Mouse (Mus musculus) layer of hippocampus, adult 2 months (tissue): Measurements from ENCODE around the gene Tuba1c. TPM values are rescaled to one million over a fixed set of nuclear protein-coding genes. Genes with fewer than 3 reads are reported as not detected.
"Not testable (repeated sequence)": the region's sequence is repeated elsewhere in the genome, so short reads cannot be mapped to it uniquely, and the experiment has no call there.

Experiments used
- DNase-seq, 2 experiments: peaks; one replicate each; pipeline ENCODE4 v3.0.0; 2022; ENCODE audit warnings: low spot score in 2 of 2
- H3K27ac ChIP-seq: fragments of 200-600 bp; 2 replicates; pipeline ENCODE4 v1.8.1; 2022
- H3K4me3 ChIP-seq: fragments of 200-600 bp; 2 replicates; pipeline ENCODE4 v1.8.1; 2022; ENCODE audit warnings: mild to moderate bottlenecking
- CTCF ChIP-seq: fragments of 200-600 bp; conservative IDR thresholded peaks from 2 replicates; pipeline ENCODE4 v1.8.1; 2022; ENCODE audit warnings: antibody characterized with exemption, mild to moderate bottlenecking, moderate library complexity
- total RNA-seq, 2 experiments: library from RNA; stranded (reverse); gene quantifications; 2 replicates each; pipeline ENCODE4 v1.2.3; 2021

The Tuba1c gene
- total RNA-seq, 2 experiments from 2014 or later, result 49.6 to 51.1 TPM

- no peak overlapping the region for H3K4me3 ChIP-seq
- no peak for TF ChIP-seq CTCF
- H3K27ac ChIP-seq, result no peak overlapping the region
- no peak for DNase-seq
Observed at GRCm38 (mm10) chr15:99038025-99038424, 8.3 kb downstream of the Tuba1c start.

GRCm38 (mm10) chr15:99038797-99039196, 9.1 kb downstream of the Tuba1c start:
- DNase-seq, result no peak
- Histone ChIP-seq H3K27ac (no peak overlapping the region), H3K4me3 (no peak overlapping the region)
- no peak for TF ChIP-seq CTCF

- DNase-seq, result no peak
- no peak for TF ChIP-seq CTCF
- Histone ChIP-seq H3K27ac (no peak overlapping the region), H3K4me3 (no peak overlapping the region)
Observed at GRCm38 (mm10) chr15:99039306-99039705, 9.6 kb downstream of the Tuba1c start.

- H3K27ac ChIP-seq, result no peak overlapping the region
- TF ChIP-seq CTCF, result peak; percentile 52
- DNase-seq, result no peak
- H3K4me3 ChIP-seq, result no peak overlapping the region
Observed at GRCm38 (mm10) chr15:99039996-99040919, 10.6 kb downstream of the Tuba1c start.

- no peak for DNase-seq
- no peak for TF ChIP-seq CTCF
- H3K4me3 ChIP-seq, result no peak overlapping the region
- H3K27ac ChIP-seq, result no peak overlapping the region
Observed at GRCm38 (mm10) chr15:99040920-99041856, 11.5 kb downstream of the Tuba1c start.

GRCm38 (mm10) chr15:99042334-99042733, 12.6 kb downstream of the Tuba1c start:
- H3K4me3 ChIP-seq, result no peak overlapping the region
- DNase-seq, result no peak
- no peak for TF ChIP-seq CTCF
- no peak overlapping the region for H3K27ac ChIP-seq

- no peak overlapping the region for H3K4me3 ChIP-seq
- no peak overlapping the region for H3K27ac ChIP-seq
- no peak for TF ChIP-seq CTCF
- DNase-seq, result no peak
Observed at GRCm38 (mm10) chr15:99044854-99045253, 15.2 kb downstream of the Tuba1c start.

- not testable (repeated sequence) for H3K27ac ChIP-seq, DNase-seq, H3K4me3 ChIP-seq
Observed at GRCm38 (mm10) chr15:99045734-99046133, 16.0 kb downstream of the Tuba1c start.

- no peak overlapping the region for H3K27ac ChIP-seq
- peak; percentile 85 for TF ChIP-seq CTCF
- peak; percentile 40 to 56 for DNase-seq
- no peak overlapping the region for H3K4me3 ChIP-seq
Observed at GRCm38 (mm10) chr15:99049473-99050253, 20.0 kb downstream of the Tuba1c start.

- no peak for TF ChIP-seq CTCF
Observed at GRCm38 (mm10) chr15:99053373-99053772, 23.7 kb downstream of the Tuba1c start.

GRCm38 (mm10) chr15:99055040-99055439, 25.3 kb downstream of the Tuba1c start, which contains the start of gene Prph:
Prph (plus strand) TSS chr15:99055174.
- Histone ChIP-seq H3K4me3 (peak within 1 kb of the TSS; percentile 39), H3K27ac (no peak within 1 kb of the TSS)
- no peak for TF ChIP-seq CTCF
- no peak for DNase-seq

More at GRCm38 (mm10) chr15:99053373-99053772, 23.7 kb downstream of the Tuba1c start:
- H3K4me3 ChIP-seq, result no peak overlapping the region
- DNase-seq, result no peak
- H3K27ac ChIP-seq, result no peak overlapping the region

- Histone ChIP-seq H3K4me3 (peak overlapping the region; percentile 39), H3K27ac (no peak overlapping the region)
- DNase-seq, result peak in 1 of 2 experiments; percentile 24
- TF ChIP-seq CTCF, result no peak
Observed at GRCm38 (mm10) chr15:99055511-99055961, 25.8 kb downstream of the Tuba1c start.
